Mouse (Mus musculus): ENCODE data around the gene Szrd1. TPM values are rescaled to one million over a fixed set of nuclear protein-coding genes. Genes with fewer than 3 reads are reported as not detected.

Gene Szrd1
- polyA plus RNA-seq, 1 experiment from 2014 or later, result 21.2 TPM

GRCm38 (mm10) chr4:141134031-141134441 is 5.5 kb downstream of the Szrd1 start:
- WGBS (ENCODE audit: insufficient replicate concordance), result 71% methylated on average over 8 of the region's 8 CpGs

DNA sequence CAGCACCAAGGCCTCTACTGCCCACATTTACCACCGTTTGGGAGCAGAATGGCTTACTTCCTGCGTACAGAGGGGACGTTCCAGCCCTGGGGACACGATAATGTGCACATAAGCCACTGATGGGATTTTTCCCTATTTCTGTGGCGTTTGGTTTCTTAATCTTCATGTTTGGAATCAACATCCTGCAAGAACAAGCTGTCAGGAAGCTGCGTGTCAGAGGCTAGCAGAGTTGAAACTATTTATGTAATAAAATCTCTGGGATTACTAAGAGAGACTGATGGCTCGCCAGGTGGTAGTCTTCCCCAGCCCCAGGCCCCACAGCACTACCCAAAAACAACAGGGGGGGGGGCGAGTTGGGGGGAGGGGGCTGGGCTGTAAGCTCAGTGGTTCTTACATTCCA is 6.3 kb downstream of the Szrd1 start:
- WGBS (ENCODE audit: insufficient replicate concordance), result 63% methylated on average over 8 of the region's 8 CpGs
- no peaks in the 10 kb centered on the region for H3K9me3 ChIP-seq (replicated peaks)
- peak overlapping the region; percentile 21; the same call in 1 of the 2 replicates for H3K4me2 ChIP-seq
- peak overlapping the region; percentile 82 for H3K27ac ChIP-seq
- H3K4me3 ChIP-seq (replicated peaks), result no peak overlapping the region; the same call in 1 of the 2 replicates
- no peak for ATAC-seq (ENCODE audit: low read depth)
- H3K27me3 ChIP-seq, result no peaks in the 10 kb centered on the region
- H3K9ac ChIP-seq, result 0 out of 2 replicates have a peak overlapping the region, but pooled peaks have one; percentile 13
- H3K4me1 ChIP-seq (replicated peaks), result peaks cover 86% of the 10 kb centered on the region
- H3K36me3 ChIP-seq, result peaks cover 14% of the 10 kb centered on the region; the same call in 1 of the 2 replicates
- DNase-seq, result no peak

More at GRCm38 (mm10) chr4:141134031-141134441, 5.5 kb downstream of the Szrd1 start:
- Histone ChIP-seq H3K4me2 (peak overlapping the region; percentile 47), H3K4me3 (replicated peaks) (peak overlapping the region; percentile 22), H3K36me3 (peaks cover 14% of the 10 kb centered on the region; the same call in 1 of the 2 replicates), H3K27ac (peak overlapping the region; percentile 72), H3K9ac (peak overlapping the region; percentile 7; the same call in 1 of the 2 replicates), H3K27me3 (no peaks in the 10 kb centered on the region), H3K4me1 (replicated peaks) (peaks cover 91% of the 10 kb centered on the region), H3K9me3 (replicated peaks) (no peaks in the 10 kb centered on the region)
- DNase-seq (no peak), ATAC-seq (ENCODE audit: low read depth) (no peak)

DNA sequence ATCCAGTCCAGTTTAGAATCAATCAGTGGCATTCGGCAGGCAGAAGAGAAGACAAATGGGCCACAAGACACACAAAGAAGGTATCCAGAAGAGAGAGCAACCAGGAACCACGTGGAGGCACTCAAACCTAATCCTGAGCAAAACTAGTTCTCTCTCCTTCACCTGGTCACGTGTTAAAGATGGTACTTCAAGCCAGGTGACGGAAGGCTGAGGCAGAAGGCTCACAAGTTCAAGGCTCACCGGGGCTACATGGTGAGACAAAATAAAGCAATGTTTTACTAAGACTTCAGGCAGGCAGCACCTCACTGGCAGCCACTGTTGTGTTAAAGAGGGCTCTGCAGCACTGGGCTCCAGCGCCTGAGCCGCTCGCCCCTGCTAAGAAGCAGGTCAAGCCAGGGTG is 7.4 kb downstream of the Szrd1 start:
- peak overlapping the region; percentile 82 for H3K27ac ChIP-seq
- peak overlapping the region; percentile 28 for H3K4me2 ChIP-seq
- H3K36me3 ChIP-seq, result peaks cover 14% of the 10 kb centered on the region; the same call in 1 of the 2 replicates
- no peaks in the 10 kb centered on the region for H3K9me3 ChIP-seq (replicated peaks)
- DNase-seq, result no peak
- no peak for ATAC-seq (ENCODE audit: low read depth)
- peaks cover 77% of the 10 kb centered on the region for H3K4me1 ChIP-seq (replicated peaks)
- no peaks in the 10 kb centered on the region for H3K27me3 ChIP-seq
- H3K9ac ChIP-seq, result peak overlapping the region; percentile 10; the same call in 1 of the 2 replicates
- 70% methylated on average over 8 of the region's 8 CpGs for WGBS (ENCODE audit: insufficient replicate concordance)
- no peak overlapping the region for H3K4me3 ChIP-seq (replicated peaks)

GRCm38 (mm10) chr4:141131531-141132061 is 8.0 kb downstream of the Szrd1 start:
- no peak for DNase-seq

GRCm38 (mm10) chr4:141130704-141131342 is 8.8 kb downstream of the Szrd1 start:
- H3K4me1 ChIP-seq (replicated peaks), result peaks cover 70% of the 10 kb centered on the region
- no peaks in the 10 kb centered on the region for H3K27me3 ChIP-seq
- peaks cover 14% of the 10 kb centered on the region; the same call in 1 of the 2 replicates for H3K36me3 ChIP-seq
- H3K9me3 ChIP-seq (replicated peaks), result no peaks in the 10 kb centered on the region
- H3K27ac ChIP-seq, result peak overlapping the region; percentile 82
- no peak for DNase-seq
- H3K9ac ChIP-seq, result no peak overlapping the region
- peak overlapping the region; percentile 46 for H3K4me2 ChIP-seq
- 0 out of 2 replicates have a peak overlapping the region, but pooled peaks have one; percentile 4 for H3K4me3 ChIP-seq (replicated peaks)
- ATAC-seq (ENCODE audit: low read depth), result no peak
- WGBS (ENCODE audit: insufficient replicate concordance), result 73% methylated on average over 6 of the region's 6 CpGs

More at GRCm38 (mm10) chr4:141131531-141132061, 8.0 kb downstream of the Szrd1 start:
- H3K4me3 ChIP-seq (replicated peaks), result no peak overlapping the region
- H3K9me3 ChIP-seq (replicated peaks), result no peaks in the 10 kb centered on the region
- no peaks in the 10 kb centered on the region for H3K27me3 ChIP-seq
- H3K36me3 ChIP-seq, result peaks cover 14% of the 10 kb centered on the region; the same call in 1 of the 2 replicates
- WGBS (ENCODE audit: insufficient replicate concordance), result 72% methylated on average over 5 of the region's 5 CpGs
- H3K4me2 ChIP-seq, result peak overlapping the region; percentile 46
- peaks cover 73% of the 10 kb centered on the region for H3K4me1 ChIP-seq (replicated peaks)
- no peak overlapping the region for H3K9ac ChIP-seq
- H3K27ac ChIP-seq, result peak overlapping the region; percentile 82
- peak; percentile 66 for ATAC-seq (ENCODE audit: low read depth)

- WGBS (ENCODE audit: insufficient replicate concordance), result 60% methylated on average over 6 of the region's 6 CpGs
- Histone ChIP-seq H3K4me3 (replicated peaks) (no peak overlapping the region), H3K27ac (peak overlapping the region; percentile 61), H3K9me3 (replicated peaks) (no peaks in the 10 kb centered on the region), H3K27me3 (no peaks in the 10 kb centered on the region), H3K4me1 (replicated peaks) (peaks cover 69% of the 10 kb centered on the region), H3K9ac (no peak overlapping the region), H3K4me2 (no peak overlapping the region), H3K36me3 (peaks cover 8% of the 10 kb centered on the region; the same call in 1 of the 2 replicates)
- DNase-seq (no peak), ATAC-seq (ENCODE audit: low read depth) (0 out of 2 replicates have a peak, but pooled peaks have one; percentile 19)
Measured at GRCm38 (mm10) chr4:141129190-141129710, 10.3 kb downstream of the Szrd1 start.

GRCm38 (mm10) chr4:141123065-141123464 is 16.5 kb downstream of the Szrd1 start:
- H3K4me2 ChIP-seq, result no peak overlapping the region
- H3K27ac ChIP-seq, result no peak overlapping the region
- peaks cover 60% of the 10 kb centered on the region for H3K4me1 ChIP-seq (replicated peaks)
- WGBS (ENCODE audit: insufficient replicate concordance), result 42% methylated on average over 1 of the region's 1 CpGs
- H3K9ac ChIP-seq, result no peak overlapping the region
- no peaks in the 10 kb centered on the region for H3K27me3 ChIP-seq
- peaks cover 16% of the 10 kb centered on the region for H3K36me3 ChIP-seq
- ATAC-seq (ENCODE audit: low read depth) (no peak), DNase-seq (no peak)
- H3K9me3 ChIP-seq (replicated peaks), result no peaks in the 10 kb centered on the region
- H3K4me3 ChIP-seq (replicated peaks), result no peak overlapping the region

GRCm38 (mm10) chr4:141122663-141123062 is 16.9 kb downstream of the Szrd1 start:
- Histone ChIP-seq H3K9ac (no peak overlapping the region), H3K4me2 (no peak overlapping the region), H3K27me3 (no peaks in the 10 kb centered on the region), H3K4me3 (replicated peaks) (no peak overlapping the region), H3K9me3 (replicated peaks) (no peaks in the 10 kb centered on the region), H3K27ac (no peak overlapping the region; the same call in 1 of the 2 replicates), H3K36me3 (peaks cover 20% of the 10 kb centered on the region), H3K4me1 (replicated peaks) (peaks cover 60% of the 10 kb centered on the region)
- 80% methylated on average over 7 of the region's 7 CpGs for WGBS (ENCODE audit: insufficient replicate concordance)
- ATAC-seq (ENCODE audit: low read depth) (no peak), DNase-seq (no peak)

- WGBS (ENCODE audit: insufficient replicate concordance), result 37% methylated on average over 11 of the region's 11 CpGs
- no peak for DNase-seq
- H3K4me3 ChIP-seq (replicated peaks), result no peak overlapping the region
- H3K27me3 ChIP-seq, result no peaks in the 10 kb centered on the region
- H3K27ac ChIP-seq, result no peak overlapping the region
- no peak overlapping the region for H3K4me2 ChIP-seq
- H3K4me1 ChIP-seq (replicated peaks), result peaks cover 50% of the 10 kb centered on the region
- peaks cover 40% of the 10 kb centered on the region for H3K36me3 ChIP-seq
- peak; percentile 34; the same call in 1 of the 2 replicates for ATAC-seq (ENCODE audit: low read depth)
- H3K9me3 ChIP-seq (replicated peaks), result no peaks in the 10 kb centered on the region
- no peak overlapping the region for H3K9ac ChIP-seq
Measured at GRCm38 (mm10) chr4:141120700-141121099, 18.9 kb downstream of the Szrd1 start.

DNA sequence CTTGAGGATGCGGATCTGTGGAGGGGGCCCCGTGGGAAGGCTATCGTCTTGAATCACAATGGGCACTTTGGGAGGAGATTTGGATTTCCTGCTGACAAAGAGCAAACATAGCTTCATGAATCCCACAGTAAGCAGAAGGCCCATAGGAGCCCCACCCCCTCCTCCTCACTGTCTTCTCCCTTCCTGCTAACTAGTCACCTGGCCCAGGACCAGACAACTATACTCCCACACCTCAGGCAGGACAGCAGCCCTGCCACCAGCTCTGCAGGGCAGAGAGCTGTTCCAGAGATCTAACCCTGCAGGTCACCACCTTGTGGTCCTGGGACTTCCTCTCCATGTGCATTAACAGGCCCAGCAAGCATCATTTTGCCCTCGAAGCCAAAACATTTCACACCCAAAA is 20.9 kb downstream of the Szrd1 start:
- no peak for DNase-seq
- Histone ChIP-seq H3K4me1 (replicated peaks) (peaks cover 36% of the 10 kb centered on the region), H3K4me3 (replicated peaks) (no peak overlapping the region), H3K36me3 (peaks cover 58% of the 10 kb centered on the region), H3K9me3 (replicated peaks) (no peaks in the 10 kb centered on the region), H3K27ac (no peak overlapping the region), H3K9ac (no peak overlapping the region), H3K27me3 (no peaks in the 10 kb centered on the region), H3K4me2 (no peak overlapping the region)
- no peak for ATAC-seq (ENCODE audit: low read depth)
- WGBS (ENCODE audit: insufficient replicate concordance), result 67% methylated on average over 4 of the region's 4 CpGs

- Histone ChIP-seq H3K27me3 (no peaks in the 10 kb centered on the region), H3K4me2 (no peak overlapping the region), H3K27ac (no peak overlapping the region), H3K9ac (no peak overlapping the region), H3K9me3 (replicated peaks) (no peaks in the 10 kb centered on the region; the same call in 1 of the 2 replicates), H3K36me3 (peaks cover 84% of the 10 kb centered on the region), H3K4me3 (replicated peaks) (no peak overlapping the region), H3K4me1 (replicated peaks) (peaks cover 12% of the 10 kb centered on the region)
- WGBS (ENCODE audit: insufficient replicate concordance), result 75% methylated on average over 8 of the region's 8 CpGs
- ATAC-seq (ENCODE audit: low read depth) (peak; percentile 15; the same call in 1 of the 2 replicates), DNase-seq (no peak)
Measured at GRCm38 (mm10) chr4:141115398-141115797, 24.2 kb downstream of the Szrd1 start.
